Mouse (Mus musculus) WW6 (cell line): ENCODE results near the gene Camsap3.

Experiments
- DNase-seq: peaks from one replicate; pipeline ENCODE4 v3.0.0-alpha.2; 2013; ENCODE audit warnings: low read depth, low spot score

Camsap3 gene

GRCm38 (mm10) chr8:3656725-3657381 lies 69.8 kb downstream of the Camsap3 start:
- DNase-seq, result no peak
